Mouse (Mus musculus) adrenal gland, postnatal 25 days (tissue): ENCODE data around the gene Ush2a. TPM values are rescaled to one million over a fixed set of nuclear protein-coding genes. Genes with fewer than 3 reads are reported as not detected.

Source experiments
- DNase-seq: peaks from one replicate; pipeline ENCODE4 v3.0.0; 2021; ENCODE audit warnings: mixed read lengths
- total RNA-seq: library from RNA; stranded (reverse); gene quantifications from 2 replicates; pipeline ENCODE4 v1.2.3, GENCODE M21; 2021

Ush2a gene
- total RNA-seq, 1 experiment from 2014 or later, result 0.06 TPM

DNA sequence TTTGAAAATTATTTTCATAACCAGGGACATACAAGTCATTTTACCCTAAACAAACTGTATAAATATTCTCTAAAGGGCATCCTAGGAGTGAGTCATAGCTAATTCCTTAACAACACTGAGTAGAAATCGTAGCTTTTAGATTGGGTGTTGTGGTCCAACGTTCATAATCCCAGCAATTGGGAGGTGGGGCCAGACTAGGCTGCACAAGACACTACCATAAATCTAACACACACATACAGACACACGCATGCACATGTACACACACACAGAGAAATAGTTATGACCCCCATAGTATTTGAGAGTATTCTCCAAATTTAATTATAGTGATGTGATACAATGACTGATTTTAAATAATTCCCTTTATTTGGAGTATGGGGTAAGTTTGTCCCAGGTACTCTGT lies 125.5 kb downstream of the Ush2a start:
- no peak for DNase-seq

- no peak for DNase-seq
Measured at GRCm38 (mm10) chr1:188387820-188388471, 126.1 kb downstream of the Ush2a start.

DNA sequence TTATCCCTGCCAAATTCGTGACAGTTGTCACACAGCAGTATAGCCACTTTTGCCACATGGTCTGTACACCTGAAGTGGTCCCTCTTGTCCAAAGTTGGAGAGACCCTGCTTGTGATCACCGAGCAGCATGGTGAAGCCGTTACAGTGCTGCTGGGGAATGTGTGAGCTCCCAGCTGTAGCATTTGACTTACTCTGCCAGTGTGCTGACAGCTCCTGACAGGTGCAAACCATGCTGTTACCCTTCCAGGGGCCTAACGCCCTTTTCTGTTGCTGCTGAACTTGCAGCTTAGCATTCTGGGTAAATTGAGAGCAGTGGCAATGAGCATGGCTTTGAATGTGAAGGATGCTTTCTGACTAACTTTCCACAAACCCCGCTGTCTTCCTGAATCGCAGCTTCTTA lies 128.3 kb downstream of the Ush2a start:
- no peak for DNase-seq

DNA sequence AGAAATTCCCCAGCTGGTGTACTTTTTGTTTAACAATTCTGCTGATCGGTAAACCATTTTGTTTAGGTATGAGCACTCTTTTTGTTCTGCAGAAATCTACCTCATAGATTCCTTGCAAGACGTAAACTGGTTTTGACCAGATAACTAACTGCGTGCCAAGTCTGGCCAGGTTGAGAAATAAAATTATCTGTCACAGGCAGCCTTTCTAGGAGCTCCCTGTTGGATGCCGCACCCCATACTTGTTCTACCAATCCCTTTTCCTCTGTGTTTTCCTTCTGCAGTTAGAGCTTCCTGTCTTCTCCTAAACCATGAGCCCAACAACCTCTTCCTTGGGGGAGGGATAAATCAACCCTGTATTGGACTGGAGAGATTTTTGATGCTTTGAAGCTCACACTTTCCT lies 145.4 kb downstream of the Ush2a start:
- no peak for DNase-seq

- no peak for DNase-seq
Measured at GRCm38 (mm10) chr1:188407613-188408386, 146.0 kb downstream of the Ush2a start.

DNA sequence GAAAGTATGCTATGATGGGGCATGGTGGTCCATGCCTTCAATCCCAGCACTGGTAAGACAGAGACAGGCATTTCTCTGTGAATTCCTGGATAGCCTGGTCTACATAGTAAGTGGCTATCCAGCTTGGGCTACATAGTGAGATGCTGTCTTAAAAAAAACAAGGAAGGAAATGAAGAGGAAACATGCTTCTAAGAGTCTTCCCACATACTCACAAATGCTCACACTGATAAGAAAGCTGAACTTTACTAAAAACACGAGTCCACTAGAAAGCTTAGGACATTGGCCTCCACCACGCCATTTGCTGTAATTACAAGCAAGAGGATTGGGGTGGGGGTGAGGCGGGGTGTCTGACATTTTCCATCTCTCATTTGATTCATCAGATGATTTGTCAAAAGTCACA lies 148.7 kb downstream of the Ush2a start:
- no peak for DNase-seq

GRCm38 (mm10) chr1:188420543-188420942 lies 158.7 kb downstream of the Ush2a start:
- no peak for DNase-seq

DNA sequence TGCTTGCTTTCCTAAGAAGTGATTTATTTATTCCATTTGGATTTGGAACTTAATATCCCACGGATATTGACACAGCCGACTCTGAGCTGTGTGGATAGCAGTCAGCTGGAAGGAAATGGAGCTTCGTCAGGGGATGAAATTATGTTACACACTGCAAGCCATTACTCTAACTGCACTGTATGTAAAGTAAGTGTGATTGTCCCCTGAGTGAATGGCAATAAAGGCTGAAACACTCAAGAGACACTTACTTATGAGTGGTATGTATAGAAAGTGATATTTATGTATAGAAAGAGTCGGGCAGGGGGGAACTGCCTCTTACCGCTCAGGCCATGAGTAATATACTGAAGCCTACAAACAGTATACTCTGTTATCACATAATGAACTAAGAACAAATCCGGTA lies 166.3 kb downstream of the Ush2a start:
- no peak for DNase-seq

GRCm38 (mm10) chr1:188430689-188431088 lies 168.9 kb downstream of the Ush2a start:
- peak; percentile 54 for DNase-seq

DNA sequence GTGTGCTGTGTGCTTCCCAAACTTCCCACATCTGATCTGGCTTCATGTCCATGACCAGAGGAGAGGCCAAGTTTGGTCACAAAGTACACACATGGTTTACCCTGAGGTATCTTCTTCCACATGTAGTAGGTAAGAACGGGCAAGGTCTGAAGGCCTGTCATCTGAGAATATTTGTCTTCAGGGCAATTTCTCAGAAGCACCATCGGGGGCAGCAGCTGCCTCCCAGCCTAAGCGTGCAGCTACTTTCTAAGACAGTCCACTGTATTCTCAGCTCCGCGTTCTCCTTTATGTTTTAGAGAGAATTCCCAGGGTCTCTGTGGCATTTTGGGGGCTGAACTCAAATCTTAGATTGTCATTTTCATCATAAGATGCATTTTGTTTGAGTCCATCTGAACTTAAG lies 186.1 kb downstream of the Ush2a start:
- no peak for DNase-seq

- DNase-seq, result no peak
Measured at GRCm38 (mm10) chr1:188456466-188457175, 194.8 kb downstream of the Ush2a start.

- DNase-seq, result no peak
Measured at GRCm38 (mm10) chr1:188457221-188458008, 195.6 kb downstream of the Ush2a start.

GRCm38 (mm10) chr1:188461203-188461602 lies 199.4 kb downstream of the Ush2a start:
- no peak for DNase-seq

- DNase-seq, result no peak
Measured at GRCm38 (mm10) chr1:188464653-188465052, 202.8 kb downstream of the Ush2a start.

DNA sequence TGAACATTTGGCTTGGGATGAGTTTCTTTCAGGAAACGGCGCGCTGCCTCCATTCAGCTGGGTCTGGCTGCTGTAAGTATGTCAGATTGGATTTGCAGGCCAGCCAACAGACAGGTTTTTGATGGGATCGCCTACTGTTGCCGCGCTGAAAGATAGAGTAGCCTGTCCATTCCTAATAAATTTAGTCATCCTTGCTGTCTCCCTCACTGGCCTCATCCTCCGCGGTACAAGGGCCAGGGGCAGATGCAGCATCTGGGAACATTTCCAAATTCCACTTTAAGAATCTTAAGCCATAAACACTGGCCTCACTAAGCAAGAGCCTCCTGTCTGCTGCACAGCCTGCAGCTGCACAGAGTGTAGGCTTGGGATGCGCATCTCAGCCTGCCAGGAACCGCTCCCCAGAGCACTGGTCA lies 206.6 kb downstream of the Ush2a start:
- DNase-seq, result peak; percentile 1

DNA sequence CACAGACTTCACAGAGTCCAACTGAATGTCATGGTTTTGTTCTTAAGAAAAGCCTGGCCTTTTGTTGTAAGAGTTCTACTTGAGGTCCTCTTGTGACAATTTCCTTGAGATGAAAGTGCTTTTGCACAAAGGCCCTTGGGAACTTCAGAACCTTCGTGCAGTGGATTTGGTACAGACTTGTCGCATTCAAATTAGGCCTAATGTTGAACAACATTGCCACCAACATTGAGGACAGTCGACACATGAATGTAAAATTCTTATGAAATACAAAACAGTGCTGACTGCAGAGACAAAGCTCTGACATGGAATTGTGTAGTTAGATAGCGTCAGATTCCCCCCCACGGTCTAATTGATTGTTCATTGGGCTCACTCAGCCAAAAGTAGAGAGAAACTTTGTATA lies 243.1 kb downstream of the Ush2a start:
- no peak for DNase-seq

DNA sequence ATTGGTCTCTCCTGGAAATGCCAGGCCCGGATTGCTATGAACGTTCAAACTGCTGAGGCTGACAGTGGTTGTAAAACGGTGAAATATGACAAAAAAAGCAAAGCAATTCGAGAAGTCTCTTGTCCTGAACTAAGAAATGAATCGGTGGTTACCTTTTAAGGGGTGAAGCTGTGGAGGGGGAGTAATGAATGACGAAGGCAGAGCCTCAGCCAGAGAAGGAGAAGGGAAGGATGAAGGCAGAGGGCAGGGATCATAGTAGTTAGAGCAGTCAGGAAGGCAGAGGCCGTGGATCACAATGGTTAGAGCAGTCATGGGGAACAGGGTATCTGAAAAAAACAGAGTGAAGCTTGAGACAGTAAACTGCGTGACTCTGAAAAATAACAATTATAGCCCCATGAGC lies 257.0 kb downstream of the Ush2a start:
- DNase-seq, result no peak

- no peak for DNase-seq
Measured at GRCm38 (mm10) chr1:188527451-188527850, 265.6 kb downstream of the Ush2a start.

GRCm38 (mm10) chr1:188529606-188530131 lies 267.8 kb downstream of the Ush2a start:
- DNase-seq, result no peak

GRCm38 (mm10) chr1:188537021-188537420 lies 275.2 kb downstream of the Ush2a start:
- no peak for DNase-seq

GRCm38 (mm10) chr1:188539621-188540020 lies 277.8 kb downstream of the Ush2a start:
- no peak for DNase-seq

GRCm38 (mm10) chr1:188541492-188541891 lies 279.7 kb downstream of the Ush2a start:
- no peak for DNase-seq
